Mouse (Mus musculus) telencephalon, adult 2 months (tissue): ENCODE measurements around the gene Opcml.
A peak's percentile ranks its signal among the peaks of the same experiment; 100 is the strongest.

Experiments used
- DNase-seq: peaks from one replicate; pipeline ENCODE4 v3.0.0-alpha.2; 2011; ENCODE audit warnings: low read depth, low spot score

Opcml gene

DNA sequence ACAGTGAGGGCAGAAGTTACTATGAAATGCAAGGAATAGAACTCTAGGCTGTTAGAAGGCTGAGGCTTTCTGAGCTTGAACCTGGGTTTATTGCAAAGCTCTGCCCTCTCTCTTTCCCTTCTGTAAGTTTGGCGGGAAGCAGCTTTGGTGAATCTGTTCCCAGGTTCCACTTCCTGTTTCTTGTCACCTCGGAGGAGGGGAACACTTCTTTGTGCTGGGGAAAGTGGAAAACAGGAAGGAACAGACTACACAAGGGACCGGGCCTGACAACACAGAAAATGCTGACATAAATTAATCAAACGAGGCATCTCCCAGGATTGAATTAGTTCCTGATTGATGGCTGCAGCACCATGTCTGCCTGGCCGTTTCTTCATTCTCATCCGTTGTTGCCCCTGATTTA, 363.2 kb downstream of the Opcml start:
- DNase-seq = no peak

DNA sequence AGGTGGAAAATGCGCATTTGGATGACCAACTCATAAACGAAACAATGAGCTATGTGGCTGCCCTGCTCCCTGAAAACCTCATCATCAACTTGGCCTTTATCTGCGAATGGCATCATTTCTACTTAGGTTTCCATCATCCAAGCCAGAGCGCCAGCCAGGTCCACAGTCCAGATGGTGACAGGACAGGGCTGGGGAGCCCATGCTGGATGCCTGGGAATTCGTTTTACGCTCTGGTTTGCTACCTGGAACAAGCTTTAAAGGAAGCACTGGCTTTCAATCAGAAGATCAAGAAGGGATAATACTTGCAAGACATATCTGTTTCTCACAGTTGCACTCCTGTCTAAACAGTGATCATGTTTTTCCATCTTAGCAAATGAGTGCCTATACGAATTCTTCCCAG, 366.5 kb downstream of the Opcml start:
- no peak for DNase-seq

DNA sequence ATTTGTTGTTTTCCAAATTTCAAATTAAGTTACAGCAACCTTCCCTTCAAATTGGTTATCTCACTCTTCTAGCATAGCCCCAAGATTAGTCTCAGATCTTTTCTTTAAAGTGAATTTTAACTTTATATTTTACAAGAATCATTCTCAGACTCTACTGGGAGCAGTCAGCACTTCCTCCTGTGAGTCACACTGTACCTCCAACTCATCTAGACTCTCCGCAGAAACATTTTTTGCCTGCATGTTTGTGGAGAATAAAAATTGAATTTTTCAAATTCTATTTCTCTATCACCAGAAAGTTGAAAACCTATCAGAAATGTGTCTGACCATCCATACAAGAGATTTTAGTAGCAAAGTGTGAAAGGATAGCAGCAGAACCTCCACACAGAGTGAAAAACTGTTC, 370.4 kb downstream of the Opcml start:
- DNase-seq = peak; percentile 34

DNA sequence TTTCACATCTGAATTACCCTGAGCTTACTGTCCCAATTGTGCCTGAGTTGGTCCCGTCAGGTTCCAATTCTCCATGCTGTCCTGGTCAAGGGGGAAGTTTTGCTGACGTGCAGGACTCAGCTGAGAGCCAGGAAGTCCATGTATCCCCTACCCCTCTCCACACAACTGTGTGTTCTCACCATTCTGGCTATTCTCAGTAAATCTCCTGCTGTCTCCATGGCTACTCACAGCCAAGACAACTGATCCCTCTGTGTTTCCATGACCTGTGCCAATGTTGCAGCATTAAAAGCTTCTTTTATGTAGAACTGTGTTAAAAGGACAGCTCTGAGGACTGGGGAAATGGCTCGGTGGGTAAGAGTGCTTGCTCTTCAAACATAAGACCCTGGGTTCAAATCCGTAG, 373.4 kb downstream of the Opcml start:
- no peak for DNase-seq

DNA sequence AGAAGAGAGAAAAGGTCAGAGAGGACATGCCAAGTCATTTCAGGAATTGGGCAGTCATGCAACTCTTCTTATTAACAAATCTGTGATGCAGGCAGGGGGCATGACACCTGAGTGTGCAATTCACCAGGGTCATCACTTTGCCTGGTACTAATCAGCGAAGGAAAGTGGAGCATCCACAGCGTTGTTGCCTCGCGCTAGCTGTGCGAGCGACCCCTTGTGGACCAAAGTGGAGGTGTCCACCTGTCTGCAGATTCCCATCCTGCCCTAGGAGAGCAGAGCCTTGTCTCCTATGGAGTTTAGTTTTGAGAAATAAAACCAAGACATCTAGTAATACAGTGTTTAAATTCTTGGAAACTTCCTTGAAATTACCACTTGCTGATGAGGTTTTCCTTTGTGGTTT, 381.3 kb downstream of the Opcml start:
- no peak for DNase-seq

DNA sequence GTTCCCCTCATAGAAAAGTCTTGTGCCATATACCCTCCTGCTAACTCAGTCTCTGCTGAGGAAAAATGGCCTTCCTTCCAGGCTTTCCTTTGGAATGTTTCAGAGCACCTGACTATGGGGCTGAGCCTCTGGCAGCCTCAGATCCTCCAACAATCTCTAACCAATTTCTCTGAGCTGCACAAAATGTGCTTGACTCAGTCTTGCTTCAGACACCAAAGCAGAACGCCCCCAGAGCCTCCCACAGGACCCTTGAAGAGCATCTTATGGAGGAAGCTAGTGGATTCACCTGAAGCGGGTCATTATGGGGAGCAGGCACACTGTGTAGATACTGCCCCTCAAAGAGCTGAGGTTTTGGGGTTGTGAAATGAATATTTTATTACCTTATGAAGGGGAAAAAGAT, 386.5 kb downstream of the Opcml start:
- no peak for DNase-seq

DNA sequence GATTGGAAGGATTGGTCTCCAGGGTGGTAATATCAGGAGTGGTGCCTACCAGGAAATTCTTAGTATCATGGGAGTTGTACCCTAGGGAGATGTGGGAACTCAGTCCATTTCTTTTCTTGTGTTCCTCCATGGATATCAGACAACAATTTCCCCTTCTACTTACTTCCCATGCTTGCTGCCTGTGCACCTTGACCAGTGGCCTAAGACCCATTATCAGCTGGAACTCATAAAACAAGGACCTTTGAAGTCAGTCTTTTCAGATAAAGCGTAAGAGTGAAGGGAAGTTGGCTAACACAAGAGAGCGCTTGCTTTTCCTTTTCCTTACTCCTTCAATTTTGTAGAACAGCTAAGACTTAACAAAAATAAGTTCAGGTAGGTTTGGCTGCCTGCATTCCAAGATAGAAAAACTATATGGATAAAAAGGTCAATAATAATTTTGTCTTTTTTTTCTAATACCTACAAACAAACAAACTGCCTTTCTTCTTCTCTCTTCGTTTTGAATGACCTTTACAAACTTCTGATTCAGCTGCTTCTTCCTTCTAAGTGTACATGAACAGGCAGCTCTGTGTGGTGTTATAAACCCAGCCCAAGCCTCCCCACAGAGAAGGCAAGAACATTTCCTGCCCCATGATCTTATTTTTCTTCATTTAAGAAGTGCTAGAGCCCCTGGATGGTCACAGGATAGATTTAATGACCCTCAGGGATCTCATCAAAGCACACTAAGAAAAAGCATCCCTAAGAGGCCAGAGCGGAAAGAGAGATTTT, 387.7 kb downstream of the Opcml start:
- DNase-seq = no peak

DNA sequence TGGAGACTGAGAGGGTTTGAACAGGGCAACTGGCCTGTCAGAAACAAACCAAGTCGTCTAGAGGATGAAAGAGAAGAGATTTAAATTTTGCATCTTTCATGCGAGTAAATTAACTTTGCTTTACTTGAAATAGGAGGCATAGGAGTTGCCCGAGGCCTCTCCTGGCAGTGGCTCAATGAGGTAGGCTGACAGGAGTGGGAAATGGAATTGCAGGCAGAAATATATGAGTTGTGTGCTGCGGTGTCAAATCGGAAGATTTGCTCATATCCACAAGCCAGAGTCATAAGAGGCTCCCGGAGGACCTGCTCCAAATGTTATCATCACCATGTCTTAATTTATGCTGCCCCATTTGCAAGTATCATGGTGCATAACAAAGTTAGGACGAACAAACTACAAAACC, 391.3 kb downstream of the Opcml start:
- DNase-seq = no peak

DNA sequence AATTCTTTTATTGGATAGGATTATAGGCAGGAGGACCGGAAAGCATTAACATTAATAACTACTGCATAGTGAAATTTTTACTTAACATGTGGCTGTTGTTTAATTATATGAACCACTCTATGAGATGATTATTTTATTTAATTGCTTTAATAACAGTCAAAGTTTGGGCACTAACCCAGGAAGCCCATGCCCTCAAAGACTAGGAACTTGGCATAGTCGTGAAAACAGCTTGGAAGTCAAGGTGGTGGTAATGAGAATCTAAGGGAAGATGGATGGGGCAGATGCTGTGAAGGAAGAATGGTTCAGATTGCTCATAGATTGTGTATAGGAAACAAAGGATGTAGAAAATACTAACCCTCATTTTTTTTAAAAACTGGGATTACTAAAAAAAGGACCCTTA, 399.7 kb downstream of the Opcml start:
- no peak for DNase-seq

DNA sequence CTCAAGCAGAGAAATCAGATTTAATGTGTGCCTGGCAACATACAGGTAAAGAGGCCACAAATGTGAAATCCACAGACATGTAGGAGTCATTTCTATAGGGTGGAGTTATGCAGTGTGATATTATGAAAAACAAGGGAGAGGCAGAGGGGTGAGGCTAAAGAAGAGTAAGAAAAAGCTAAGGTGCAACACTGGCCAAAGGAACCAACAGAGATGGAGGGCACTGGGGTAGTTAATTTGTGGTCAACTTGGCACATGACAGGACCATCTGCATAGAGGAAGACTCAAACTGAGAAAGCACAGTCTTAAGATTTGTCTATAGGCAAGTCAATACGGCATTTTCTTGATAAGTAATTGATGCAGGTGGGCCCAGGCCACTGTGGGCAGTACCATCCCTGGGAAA, 400.2 kb downstream of the Opcml start:
- no peak for DNase-seq

DNA sequence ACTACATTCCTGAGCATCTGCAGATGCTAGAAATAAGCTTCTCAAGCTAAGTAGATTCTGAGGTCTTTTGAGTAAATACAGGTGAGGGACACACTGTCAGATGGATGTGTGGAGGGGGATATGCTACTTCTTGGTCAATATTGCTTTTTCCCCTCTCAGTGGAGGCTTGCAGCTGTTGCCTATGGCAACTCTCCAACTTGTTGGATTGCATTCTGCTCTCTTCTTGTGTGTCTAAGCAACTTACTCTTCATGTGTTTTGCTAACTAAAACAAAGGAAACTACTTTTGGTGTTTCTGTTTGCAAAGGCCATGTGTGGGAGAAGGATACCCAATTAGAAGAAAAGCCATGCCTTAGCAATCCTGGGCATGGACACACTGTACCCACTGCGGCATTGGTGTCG, 406.0 kb downstream of the Opcml start:
- DNase-seq = no peak

DNA sequence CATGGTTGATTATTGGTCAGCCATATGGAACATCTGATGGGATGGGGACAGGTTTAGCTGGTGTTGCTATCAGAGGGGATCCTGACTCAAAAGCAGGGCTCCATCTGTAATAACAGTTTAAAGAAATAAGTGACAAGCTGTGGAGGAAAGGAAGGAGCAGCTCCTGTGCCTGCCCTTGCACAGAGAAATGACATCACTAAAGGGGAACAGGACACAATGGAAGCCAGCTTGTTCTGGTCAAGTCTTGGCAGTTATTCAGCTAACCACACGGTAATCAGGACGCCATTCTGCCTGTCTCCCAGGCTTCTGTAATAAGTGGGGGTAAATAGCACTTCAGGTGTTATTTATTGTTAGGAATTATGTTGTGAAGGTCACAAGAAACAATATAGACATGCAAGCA, 406.5 kb downstream of the Opcml start:
- DNase-seq = no peak

DNA sequence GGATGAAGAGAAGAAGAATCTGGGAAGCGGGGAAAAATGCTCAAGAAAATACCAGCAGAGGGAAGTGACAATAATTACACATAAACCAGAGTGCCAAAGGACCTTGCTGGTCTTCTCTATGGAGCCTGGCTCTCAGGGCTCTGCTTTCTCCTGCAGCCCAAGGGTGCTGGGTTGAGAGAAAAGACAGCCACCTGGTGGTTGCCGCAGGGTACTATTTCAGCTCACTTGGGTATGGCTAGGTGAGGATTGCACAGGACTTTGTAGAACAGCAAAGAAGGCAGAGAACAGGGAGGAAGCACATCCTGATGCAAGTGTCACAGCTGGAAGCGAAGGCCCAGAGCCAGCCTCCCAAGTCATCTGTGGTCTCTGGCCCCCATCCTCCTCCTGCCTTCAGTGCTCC, 407.1 kb downstream of the Opcml start:
- peak; percentile 38 for DNase-seq

DNA sequence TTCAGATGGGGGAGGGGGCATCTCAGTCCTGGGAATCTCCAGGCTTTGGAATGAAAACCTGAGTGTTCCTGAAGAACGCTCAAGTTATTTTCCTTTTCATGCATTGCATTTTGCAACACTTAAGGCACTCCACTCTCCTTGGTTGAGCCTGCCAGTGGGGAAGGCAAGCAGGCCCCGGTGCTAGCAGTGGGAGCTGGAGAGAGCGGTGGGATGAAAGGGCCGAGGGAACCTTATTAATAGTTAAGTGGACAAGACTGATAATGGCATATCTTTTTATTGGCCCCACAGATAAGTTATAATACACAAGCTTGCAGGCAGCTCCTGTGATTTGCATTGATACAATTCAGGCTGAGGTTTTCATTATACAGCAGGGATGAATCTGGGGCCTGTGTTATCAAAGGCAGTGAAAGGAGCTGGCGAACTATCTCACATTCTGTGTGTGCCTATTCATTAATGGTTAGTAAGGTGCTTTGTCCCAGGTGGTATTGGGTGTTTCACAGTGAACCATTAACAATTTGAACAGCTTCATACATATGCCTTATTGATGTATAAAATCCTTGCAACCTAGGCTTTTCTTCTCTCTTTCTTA, 407.6 kb downstream of the Opcml start:
- no peak for DNase-seq

DNA sequence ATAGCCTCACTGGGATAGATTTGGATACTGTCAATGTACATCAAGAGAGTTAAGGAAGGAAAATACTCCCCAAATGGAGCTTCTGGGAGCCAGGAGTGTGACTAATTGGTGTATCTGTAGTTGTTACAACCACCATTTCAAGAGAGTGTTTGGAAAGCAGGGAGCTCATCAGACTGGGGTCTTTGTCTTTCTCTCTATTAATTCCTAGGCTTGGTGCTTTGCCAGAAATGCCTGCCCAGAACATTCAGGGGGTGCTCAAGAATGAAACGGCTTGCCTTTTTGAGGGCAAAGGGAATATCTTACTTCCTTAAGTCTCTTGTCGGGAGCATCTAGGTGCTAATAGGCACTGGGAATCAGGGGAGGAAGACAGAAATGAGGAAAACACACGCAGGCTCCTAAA, 416.9 kb downstream of the Opcml start:
- no peak for DNase-seq

DNA sequence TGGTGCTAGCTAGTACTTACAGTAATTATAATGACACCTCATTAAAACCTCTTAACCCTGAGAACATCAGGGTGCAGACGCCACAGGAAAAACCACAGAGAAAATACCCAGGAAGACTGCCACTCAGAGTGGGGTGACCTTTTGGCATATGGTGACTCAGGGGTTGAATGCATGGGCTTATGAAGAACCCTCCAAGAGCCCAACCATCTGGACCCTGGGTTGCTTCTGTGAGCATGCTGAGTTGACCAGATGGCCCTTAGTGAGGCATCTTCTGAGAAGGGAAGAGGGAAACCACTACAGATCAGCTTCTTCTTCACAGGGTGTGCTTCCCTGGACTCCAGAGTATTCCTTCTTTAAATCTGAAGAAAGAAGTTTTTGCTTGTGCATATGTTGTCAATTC, 418.1 kb downstream of the Opcml start:
- no peak for DNase-seq

DNA sequence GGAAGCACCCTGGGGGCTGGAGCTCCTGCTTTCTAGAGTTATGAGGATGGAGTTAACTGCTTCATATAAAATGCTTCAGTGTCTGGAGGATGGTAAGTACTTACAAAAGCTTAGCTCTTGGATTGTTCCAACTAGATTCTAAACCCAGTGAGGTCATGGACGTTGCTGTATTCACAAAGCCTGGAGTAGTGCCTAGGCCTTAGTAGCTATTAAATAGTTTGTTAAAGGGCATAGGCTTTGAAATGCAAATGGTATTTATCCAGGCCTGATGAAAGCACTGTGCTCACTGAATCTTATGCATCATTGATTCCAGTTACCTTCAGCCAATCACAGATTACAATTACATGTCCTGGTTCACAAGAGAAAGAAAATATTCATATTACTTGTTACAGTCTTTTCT, 421.3 kb downstream of the Opcml start:
- DNase-seq = no peak

DNA sequence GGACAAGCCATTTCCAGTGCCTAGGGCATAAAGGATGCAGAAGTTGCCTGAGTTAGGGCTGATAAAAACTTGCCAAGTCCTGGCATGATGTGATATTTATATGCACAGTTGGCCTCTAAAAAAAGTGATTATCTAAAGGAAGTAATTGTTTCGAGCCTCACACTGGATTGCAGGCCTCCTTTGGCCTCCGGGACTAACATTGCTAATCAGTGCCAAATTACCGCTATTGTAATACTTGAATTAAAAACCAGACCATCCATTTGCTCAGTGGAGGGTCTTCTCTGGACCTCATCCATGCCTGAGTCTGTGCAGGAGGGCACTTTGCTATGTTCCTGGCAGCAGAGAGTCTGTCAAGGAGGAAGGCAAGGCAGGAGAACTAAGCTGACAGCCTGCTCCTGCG, 423.3 kb downstream of the Opcml start:
- DNase-seq = no peak

DNA sequence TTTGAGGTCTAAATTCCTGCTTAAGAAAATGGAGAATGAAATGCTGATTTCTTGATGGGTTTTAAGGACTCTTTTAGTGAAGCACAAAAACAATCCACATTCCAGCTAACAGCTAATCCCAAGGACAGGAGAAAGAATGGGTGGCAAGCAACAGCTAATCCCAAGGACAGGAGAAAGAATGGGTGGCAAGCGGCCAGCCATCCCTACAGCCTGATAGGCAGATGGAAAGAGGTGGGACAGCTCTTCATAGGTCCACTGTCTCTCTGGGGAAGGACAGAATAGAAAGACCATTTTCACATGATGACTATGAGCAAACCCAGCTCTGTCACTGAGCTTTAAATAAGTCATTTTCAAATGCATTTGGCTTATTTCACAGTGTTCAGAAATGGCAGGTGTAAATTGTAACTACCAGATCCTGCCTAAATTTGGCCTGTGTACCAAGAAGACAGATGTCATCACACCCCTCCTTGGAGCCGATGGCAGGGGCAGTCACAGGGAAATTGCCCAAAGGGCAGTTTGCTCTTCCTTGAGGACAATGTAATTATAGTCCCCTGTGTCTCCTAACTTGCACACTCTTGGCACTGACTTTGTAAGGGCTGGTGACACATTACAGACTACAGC, 427.6 kb downstream of the Opcml start:
- peak; percentile 58 for DNase-seq

DNA sequence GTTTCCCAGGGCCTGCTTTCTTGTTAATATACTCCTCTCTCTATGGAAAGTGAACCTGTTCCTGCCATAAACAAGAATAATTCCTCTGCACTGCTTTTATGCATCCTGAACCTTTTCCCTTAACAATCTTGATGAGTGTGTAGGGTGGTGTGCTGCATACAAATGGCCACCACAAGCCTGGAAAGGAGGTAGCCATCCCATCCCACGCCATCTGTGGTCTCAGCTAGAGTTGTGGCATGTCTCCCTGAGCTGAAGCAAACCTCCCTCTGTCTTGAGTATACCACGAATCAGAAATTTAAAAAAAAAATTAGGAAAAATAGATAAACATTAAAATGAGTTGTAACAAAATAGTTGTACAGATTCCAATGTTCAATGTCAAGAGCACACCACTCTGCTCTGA, 432.2 kb downstream of the Opcml start:
- no peak for DNase-seq

DNA sequence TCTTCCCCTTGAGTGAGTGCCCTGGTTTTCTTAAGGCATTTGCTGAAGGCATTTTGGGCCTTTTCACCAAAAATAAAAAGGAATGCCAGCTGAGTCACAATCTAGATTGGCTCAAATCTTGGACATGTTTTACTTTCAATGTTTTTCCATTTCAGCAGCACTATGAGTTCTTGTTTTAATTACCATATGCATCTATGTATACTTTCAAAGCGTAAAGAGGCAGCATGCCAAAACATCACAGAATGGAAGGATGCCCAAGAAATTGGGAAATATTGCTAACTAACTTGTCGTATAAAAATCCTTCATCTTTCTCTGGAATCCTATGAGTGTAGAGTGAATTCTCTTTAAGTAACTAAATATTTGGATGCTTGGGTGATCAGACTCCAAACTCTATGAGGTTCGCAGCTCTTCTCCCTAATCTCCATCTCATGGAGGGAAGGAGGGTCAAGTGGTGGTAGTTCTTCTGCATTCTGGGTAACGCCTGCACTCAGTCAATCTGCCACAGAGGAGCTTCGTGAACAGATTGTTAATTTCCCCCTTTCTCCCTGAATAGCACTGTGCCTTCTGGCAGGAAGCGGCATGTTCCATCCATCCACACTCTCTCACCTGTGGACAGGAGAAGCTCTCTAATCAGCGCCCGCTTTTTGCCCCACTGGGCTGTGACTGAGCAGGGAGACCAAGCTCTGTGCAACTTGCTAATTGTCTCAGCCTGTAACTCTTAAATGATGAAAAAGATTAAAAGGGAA, 435.4 kb downstream of the Opcml start:
- peak; percentile 83 for DNase-seq

DNA sequence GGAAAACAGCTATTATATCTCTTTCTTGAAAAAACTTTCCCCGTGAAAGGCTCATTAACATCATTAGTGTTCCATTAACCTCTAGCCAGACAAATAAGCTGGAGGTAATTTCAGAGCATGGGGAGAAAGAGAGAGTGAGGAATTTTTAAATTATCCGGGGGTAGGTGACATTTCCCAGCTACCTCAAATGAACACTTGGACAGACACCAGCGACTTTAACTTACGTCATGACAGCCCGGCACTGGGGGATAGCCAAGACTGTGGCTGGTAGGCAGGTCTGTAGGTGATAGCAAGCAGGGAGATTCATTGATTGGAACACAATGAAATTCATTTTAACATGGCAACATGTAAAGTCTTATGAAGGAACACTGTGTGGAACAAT, 436.0 kb downstream of the Opcml start:
- DNase-seq = peak; percentile 41

DNA sequence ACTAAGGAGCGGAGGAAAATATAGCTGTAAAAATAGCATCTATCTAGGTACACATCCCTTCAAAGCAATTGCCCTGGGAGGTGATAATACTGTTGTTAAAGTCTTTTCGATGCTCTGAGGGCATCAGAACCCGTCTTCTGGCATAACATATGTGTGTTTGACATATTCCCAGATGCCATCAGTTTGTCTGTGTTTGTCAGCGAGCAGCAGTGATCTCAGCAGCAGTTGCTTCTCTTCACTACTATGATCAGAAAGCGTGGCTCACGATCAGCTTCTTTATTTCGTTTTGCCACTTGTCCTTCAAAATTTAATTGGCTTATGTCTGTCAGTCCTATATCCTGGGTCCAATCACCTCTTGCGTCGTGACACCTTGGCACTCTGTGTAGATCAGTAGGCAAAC, 447.9 kb downstream of the Opcml start:
- no peak for DNase-seq
